Mouse (Mus musculus): ENCODE results near the gene Dclk2. TPM values are rescaled to one million over a fixed set of nuclear protein-coding genes. Genes with fewer than 3 reads are reported as not detected.

The Dclk2 gene
- polyA plus RNA-seq, 1 experiment = 190 TPM

GRCm38 (mm10) chr3:86810908-86811307 is 109.7 kb downstream of the Dclk2 start:
- TF ChIP-seq CTCF (IDR thresholded peaks at IDR 0.05; ENCODE audit: borderline replicate concordance, extremely low read depth, insufficient read depth, insufficient read length) (no peak), POLR2A (IDR thresholded peaks at IDR 0.05; ENCODE audit: borderline replicate concordance, extremely low read depth, insufficient read depth, insufficient read length, poor library complexity, severe bottlenecking) (no peak)
- no peak for DNase-seq (ENCODE audit: low read depth)

- DNase-seq (ENCODE audit: low read depth) = no peak
- TF ChIP-seq CTCF (IDR thresholded peaks at IDR 0.05; ENCODE audit: borderline replicate concordance, extremely low read depth, insufficient read depth, insufficient read length) (no peak), POLR2A (IDR thresholded peaks at IDR 0.05; ENCODE audit: borderline replicate concordance, extremely low read depth, insufficient read depth, insufficient read length, poor library complexity, severe bottlenecking) (no peak)
Measured at GRCm38 (mm10) chr3:86809646-86810045, 111.0 kb downstream of the Dclk2 start.

GRCm38 (mm10) chr3:86809199-86809598 is 111.5 kb downstream of the Dclk2 start:
- peak; percentile 56 for DNase-seq (ENCODE audit: low read depth)
- TF ChIP-seq CTCF (IDR thresholded peaks at IDR 0.05; ENCODE audit: borderline replicate concordance, extremely low read depth, insufficient read depth, insufficient read length) (no peak), POLR2A (IDR thresholded peaks at IDR 0.05; ENCODE audit: borderline replicate concordance, extremely low read depth, insufficient read depth, insufficient read length, poor library complexity, severe bottlenecking) (no peak)

- TF ChIP-seq POLR2A (IDR thresholded peaks at IDR 0.05; ENCODE audit: borderline replicate concordance, extremely low read depth, insufficient read depth, insufficient read length, poor library complexity, severe bottlenecking) (no peak), CTCF (IDR thresholded peaks at IDR 0.05; ENCODE audit: borderline replicate concordance, extremely low read depth, insufficient read depth, insufficient read length) (peak; percentile 62)
- peak; percentile 70 for DNase-seq (ENCODE audit: low read depth)
Measured at GRCm38 (mm10) chr3:86807750-86808467, 112.7 kb downstream of the Dclk2 start.

- no peak for DNase-seq (ENCODE audit: low read depth)
- TF ChIP-seq CTCF (IDR thresholded peaks at IDR 0.05; ENCODE audit: borderline replicate concordance, extremely low read depth, insufficient read depth, insufficient read length) (no peak), POLR2A (IDR thresholded peaks at IDR 0.05; ENCODE audit: borderline replicate concordance, extremely low read depth, insufficient read depth, insufficient read length, poor library complexity, severe bottlenecking) (no peak)
Measured at GRCm38 (mm10) chr3:86806834-86807233, 113.8 kb downstream of the Dclk2 start.

GRCm38 (mm10) chr3:86804265-86804664 is 116.4 kb downstream of the Dclk2 start:
- TF ChIP-seq CTCF (IDR thresholded peaks at IDR 0.05; ENCODE audit: borderline replicate concordance, extremely low read depth, insufficient read depth, insufficient read length) = no peak
- TF ChIP-seq POLR2A (IDR thresholded peaks at IDR 0.05; ENCODE audit: borderline replicate concordance, extremely low read depth, insufficient read depth, insufficient read length, poor library complexity, severe bottlenecking) = no peak
- DNase-seq (ENCODE audit: low read depth) = no peak

GRCm38 (mm10) chr3:86802825-86803224 is 117.8 kb downstream of the Dclk2 start:
- DNase-seq (ENCODE audit: low read depth) = no peak
- TF ChIP-seq CTCF (IDR thresholded peaks at IDR 0.05; ENCODE audit: borderline replicate concordance, extremely low read depth, insufficient read depth, insufficient read length) = no peak
- no peak for TF ChIP-seq POLR2A (IDR thresholded peaks at IDR 0.05; ENCODE audit: borderline replicate concordance, extremely low read depth, insufficient read depth, insufficient read length, poor library complexity, severe bottlenecking)

GRCm38 (mm10) chr3:86800841-86801240 is 119.8 kb downstream of the Dclk2 start:
- TF ChIP-seq CTCF (IDR thresholded peaks at IDR 0.05; ENCODE audit: borderline replicate concordance, extremely low read depth, insufficient read depth, insufficient read length) (no peak), POLR2A (IDR thresholded peaks at IDR 0.05; ENCODE audit: borderline replicate concordance, extremely low read depth, insufficient read depth, insufficient read length, poor library complexity, severe bottlenecking) (no peak)
- DNase-seq (ENCODE audit: low read depth) = no peak

- no peak for TF ChIP-seq POLR2A (IDR thresholded peaks at IDR 0.05; ENCODE audit: borderline replicate concordance, extremely low read depth, insufficient read depth, insufficient read length, poor library complexity, severe bottlenecking)
- no peak for TF ChIP-seq CTCF (IDR thresholded peaks at IDR 0.05; ENCODE audit: borderline replicate concordance, extremely low read depth, insufficient read depth, insufficient read length)
- no peak for DNase-seq (ENCODE audit: low read depth)
Measured at GRCm38 (mm10) chr3:86799041-86799440, 121.6 kb downstream of the Dclk2 start.

- TF ChIP-seq CTCF (IDR thresholded peaks at IDR 0.05; ENCODE audit: borderline replicate concordance, extremely low read depth, insufficient read depth, insufficient read length) (no peak), POLR2A (IDR thresholded peaks at IDR 0.05; ENCODE audit: borderline replicate concordance, extremely low read depth, insufficient read depth, insufficient read length, poor library complexity, severe bottlenecking) (no peak)
- DNase-seq (ENCODE audit: low read depth) = no peak
Measured at GRCm38 (mm10) chr3:86797871-86798460, 122.7 kb downstream of the Dclk2 start.

GRCm38 (mm10) chr3:86796716-86797115 is 123.9 kb downstream of the Dclk2 start:
- no peak for DNase-seq (ENCODE audit: low read depth)
- peak; percentile 61; the same call in 1 of the 2 replicates for TF ChIP-seq CTCF (IDR thresholded peaks at IDR 0.05; ENCODE audit: borderline replicate concordance, extremely low read depth, insufficient read depth, insufficient read length)
- TF ChIP-seq POLR2A (IDR thresholded peaks at IDR 0.05; ENCODE audit: borderline replicate concordance, extremely low read depth, insufficient read depth, insufficient read length, poor library complexity, severe bottlenecking) = no peak

GRCm38 (mm10) chr3:86793720-86794191 is 126.9 kb downstream of the Dclk2 start:
- DNase-seq (ENCODE audit: low read depth) = no peak
- no peak for TF ChIP-seq POLR2A (IDR thresholded peaks at IDR 0.05; ENCODE audit: borderline replicate concordance, extremely low read depth, insufficient read depth, insufficient read length, poor library complexity, severe bottlenecking)
- TF ChIP-seq CTCF (IDR thresholded peaks at IDR 0.05; ENCODE audit: borderline replicate concordance, extremely low read depth, insufficient read depth, insufficient read length) = no peak

All from brain, embryonic 14.5 days (tissue).